9 mouse cellular contexts compared by ENCODE assay signal in genomic region chr8:11392739-11393138, GRCm38 (mm10).
A peak's percentile ranks its signal among the peaks of the same experiment; 100 is the strongest.
DNase-seq lines count a peak whose midpoint lies in the region; ATAC-seq lines count a peak whose summit lies in the region.
"Had no signal": no experiment of that assay in that cellular context is flagged by ENCODE, and none has a peak within 500 bp of the region (broad histone marks: within the 10 kb centered on the region; RNA-seq: fewer than 3 reads in every experiment).

No protein-coding gene starts in this region.

- H3K36me3 ChIP-seq in limb, embryonic 15.5 days: no peaks in the 10 kb centered on the region
- H3K36me3 ChIP-seq: limb, embryonic 12.5 days had no signal

- 6% methylated on average over 1 of the region's 1 CpGs for WGBS in limb, embryonic 15.5 days

- H3K4me3 ChIP-seq in limb, embryonic 15.5 days: no peak overlapping the region
- H3K4me3 ChIP-seq: limb, embryonic 12.5 days had no signal

- ATAC-seq in frontal cortex, adult (ENCODE audit: low TSS enrichment): 0 out of 2 replicates have a peak, but pooled peaks have one; percentile 41
- ATAC-seq in limb, embryonic 15.5 days (ENCODE audit: insufficient number of reproducible peaks, low FRiP score, low TSS enrichment, low read depth): no peak

- H3K27ac ChIP-seq in limb, embryonic 15.5 days: peak overlapping the region; percentile 82; the same call in 1 of the 2 replicates

- no peaks in the 10 kb centered on the region for H3K9me3 ChIP-seq in limb, embryonic 15.5 days
- H3K9me3 ChIP-seq: limb, embryonic 12.5 days had no signal

- H3K4me2 ChIP-seq in limb, embryonic 15.5 days: no peak overlapping the region
- H3K4me2 ChIP-seq: limb, embryonic 12.5 days had no signal

- no peaks in the 10 kb centered on the region for H3K27me3 ChIP-seq in limb, embryonic 15.5 days
- H3K27me3 ChIP-seq: limb, embryonic 12.5 days had no signal

- H3K9ac ChIP-seq in limb, embryonic 15.5 days: no peak overlapping the region
- H3K9ac ChIP-seq: limb, embryonic 12.5 days had no signal

- H3K4me1 ChIP-seq in limb, embryonic 15.5 days: peaks cover 23% of the 10 kb centered on the region

- peak; percentile 96 for DNase-seq in 3T3-L1 (ENCODE audit: low read depth, low spot score)
- peak; percentile 77 for DNase-seq in ES-CJ7 (ENCODE audit: low read depth, low spot score)
- DNase-seq in c-Kit-positive CD71-positive TER-119-positive erythroid progenitor cells, embryonic 14.5 days (ENCODE audit: low spot score): peak; percentile 16
- DNase-seq in induced T-regulatory cell, adult 2 months (ENCODE audit: low read depth): peak; percentile 50
- DNase-seq in retina, embryonic 14.5 days (ENCODE audit: low spot score): peak; percentile 89
- DNase-seq in T-cell, adult 2 months (ENCODE audit: low spot score): no peak
